Mouse (Mus musculus): ENCODE data around the gene Bbs7.

Gene Bbs7

DNA sequence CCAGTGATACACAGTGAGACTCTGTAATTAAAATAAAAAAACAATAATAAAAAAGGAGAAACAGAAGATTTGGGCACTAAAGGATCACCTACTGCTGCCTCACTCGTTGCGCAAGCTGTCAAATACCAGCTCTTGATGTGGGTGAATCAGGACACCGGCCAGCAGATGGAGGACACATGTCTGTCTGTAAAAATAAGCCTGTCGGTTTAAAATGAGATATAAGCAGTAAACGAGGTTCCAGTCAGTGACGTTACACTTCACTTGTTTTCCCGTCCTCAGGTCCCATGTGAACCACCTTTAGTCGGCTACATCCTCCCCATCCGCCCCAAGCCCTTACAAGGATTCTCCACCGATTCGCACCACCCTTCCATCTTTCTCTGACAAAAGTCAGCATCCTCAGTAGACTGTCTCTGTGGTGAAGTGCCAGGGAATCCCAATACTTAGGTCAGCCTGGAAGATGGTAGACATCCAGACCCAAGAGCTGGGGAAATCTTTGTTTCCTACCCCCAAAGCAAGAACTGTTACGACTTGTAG, 61.4 kb downstream of the Bbs7 start:
- no peak for DNase-seq (ENCODE audit: low spot score in 2 of 2)

DNA sequence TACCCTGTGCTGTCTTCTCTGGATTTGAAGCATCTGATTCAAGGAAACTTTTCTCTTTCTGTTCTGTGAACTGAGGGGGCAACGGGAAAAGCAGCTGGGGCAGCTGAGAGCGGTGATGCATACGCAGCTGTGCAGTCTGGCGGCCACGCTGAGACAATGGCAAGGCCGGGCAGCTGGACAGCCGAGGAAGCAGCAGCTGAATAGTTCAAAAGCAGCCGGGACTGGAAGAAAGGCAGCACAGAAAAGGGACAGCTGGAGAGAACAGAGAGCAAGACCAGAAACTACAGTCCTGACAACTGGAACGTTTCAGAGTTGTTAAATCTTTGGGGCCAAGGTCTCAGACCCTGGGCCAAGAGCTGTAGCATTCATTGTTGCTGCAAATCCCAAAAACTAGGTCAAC, 61.9 kb downstream of the Bbs7 start:
- DNase-seq (ENCODE audit: low spot score in 2 of 2) = no peak

DNA sequence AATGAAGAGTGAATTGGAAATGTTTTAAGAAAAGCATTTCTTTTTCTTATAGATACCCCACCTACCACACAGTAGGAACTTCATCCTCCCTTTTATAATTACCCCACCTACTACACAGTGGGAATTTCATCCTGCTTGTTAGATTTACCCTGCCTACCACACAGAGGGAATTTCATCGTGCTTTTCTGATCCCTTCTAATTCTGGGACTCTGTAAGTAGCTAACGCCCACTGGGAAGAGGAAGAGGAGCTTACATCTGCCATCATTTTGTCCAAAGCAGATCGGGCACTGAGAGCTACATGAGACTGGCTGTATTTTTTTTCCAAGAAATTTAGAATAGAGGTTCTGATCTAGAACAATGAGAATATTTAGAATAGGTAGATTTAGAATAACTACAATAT, 68.3 kb downstream of the Bbs7 start:
- no peak for DNase-seq (ENCODE audit: low spot score in 2 of 2)

DNA sequence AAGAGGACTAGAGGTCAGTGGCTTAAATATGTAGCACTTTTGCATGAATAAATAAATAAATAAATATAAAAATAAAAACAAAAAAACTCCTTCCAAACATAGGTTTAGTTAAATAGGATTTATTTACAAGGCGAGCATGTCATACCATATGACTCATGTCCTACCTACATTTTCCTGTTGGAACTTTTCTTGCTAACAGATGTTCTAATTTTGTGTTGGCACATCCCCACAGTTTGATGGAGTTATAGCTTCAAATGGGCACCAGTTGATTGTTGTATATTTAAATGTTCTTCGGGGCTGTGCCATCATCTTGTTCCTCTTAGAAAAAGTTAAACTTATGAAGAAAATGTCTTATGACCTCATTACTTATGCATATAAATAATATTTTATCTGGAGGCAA, 71.9 kb downstream of the Bbs7 start:
- DNase-seq (ENCODE audit: low spot score in 2 of 2) = no peak

DNA sequence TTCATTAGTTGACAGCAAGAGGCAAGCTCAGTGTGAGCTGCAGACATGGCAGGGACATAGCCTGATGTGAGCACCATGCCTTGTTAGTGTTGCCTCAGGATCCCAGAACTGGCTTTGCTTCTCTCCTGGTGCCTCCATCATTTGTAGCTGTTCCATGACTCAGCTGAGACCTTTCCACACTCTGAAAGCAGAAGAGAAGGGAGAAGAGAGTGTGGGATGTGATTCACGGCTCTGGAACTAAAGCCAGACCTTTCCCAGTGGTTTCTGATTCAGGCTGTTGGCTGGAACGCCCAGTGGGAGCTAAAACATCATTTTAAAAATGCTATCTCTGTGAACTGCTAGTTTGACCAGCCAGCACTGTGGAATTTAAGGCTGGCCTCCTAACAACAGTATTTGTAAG, 72.5 kb downstream of the Bbs7 start:
- DNase-seq (ENCODE audit: low spot score in 2 of 2) = no peak

DNA sequence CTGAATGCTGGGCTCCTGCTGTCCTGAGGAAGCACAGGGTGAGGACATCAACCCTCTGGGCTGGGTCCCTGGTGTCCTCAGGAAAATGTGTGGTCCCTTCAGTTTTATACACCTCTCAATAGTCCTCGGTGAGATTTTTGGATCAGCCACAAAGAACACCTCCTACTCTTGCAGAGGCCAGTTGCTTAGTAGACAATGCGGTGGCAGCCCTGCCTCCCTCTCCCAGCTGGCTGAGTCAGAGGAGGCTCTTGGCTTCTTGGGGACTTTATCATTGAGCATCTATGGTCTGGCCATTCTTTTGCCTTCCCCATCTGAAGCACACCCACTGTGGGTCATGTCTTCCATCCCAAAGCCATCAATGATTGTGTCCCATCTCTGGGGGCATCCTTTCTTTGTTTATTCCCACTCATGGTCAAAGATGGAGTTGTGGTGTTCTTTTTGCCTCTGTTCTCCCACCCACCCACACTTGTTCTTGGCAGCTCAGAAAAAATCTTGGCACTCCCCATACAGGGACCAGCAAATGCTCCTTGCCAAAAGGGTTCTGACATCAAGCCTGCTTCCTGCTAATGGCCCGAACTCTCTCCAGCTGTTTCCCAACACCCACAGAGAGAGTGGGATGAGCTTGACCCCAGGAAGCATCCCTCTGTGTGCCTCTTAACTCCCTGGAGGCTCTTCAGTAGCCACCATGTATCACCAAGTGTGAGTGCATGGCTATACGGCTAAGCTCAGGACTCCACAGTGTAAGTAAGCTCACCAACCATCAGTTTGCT, 75.4 kb downstream of the Bbs7 start:
- no peak for DNase-seq (ENCODE audit: low spot score in 2 of 2)

DNA sequence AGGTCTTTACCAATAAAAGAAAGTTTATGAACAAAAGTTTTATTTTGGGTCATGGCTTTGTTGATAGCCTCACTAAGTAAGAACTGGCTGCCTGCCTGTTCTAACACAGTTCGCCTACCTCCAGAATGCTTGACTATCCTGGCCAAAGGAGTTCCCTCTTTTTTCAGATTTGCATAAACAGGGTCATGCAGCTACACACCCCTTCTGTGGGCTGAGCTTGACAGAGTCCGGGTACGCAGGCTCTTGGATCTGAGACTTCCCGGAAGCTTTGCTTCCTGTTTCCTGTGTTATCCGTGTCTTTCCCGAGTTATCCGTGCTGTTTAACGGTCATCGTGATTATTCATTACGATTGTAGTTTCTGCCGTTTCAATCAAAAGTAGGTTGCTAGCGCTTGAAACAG, 77.2 kb downstream of the Bbs7 start:
- DNase-seq (ENCODE audit: low spot score in 2 of 2) = no peak

DNA sequence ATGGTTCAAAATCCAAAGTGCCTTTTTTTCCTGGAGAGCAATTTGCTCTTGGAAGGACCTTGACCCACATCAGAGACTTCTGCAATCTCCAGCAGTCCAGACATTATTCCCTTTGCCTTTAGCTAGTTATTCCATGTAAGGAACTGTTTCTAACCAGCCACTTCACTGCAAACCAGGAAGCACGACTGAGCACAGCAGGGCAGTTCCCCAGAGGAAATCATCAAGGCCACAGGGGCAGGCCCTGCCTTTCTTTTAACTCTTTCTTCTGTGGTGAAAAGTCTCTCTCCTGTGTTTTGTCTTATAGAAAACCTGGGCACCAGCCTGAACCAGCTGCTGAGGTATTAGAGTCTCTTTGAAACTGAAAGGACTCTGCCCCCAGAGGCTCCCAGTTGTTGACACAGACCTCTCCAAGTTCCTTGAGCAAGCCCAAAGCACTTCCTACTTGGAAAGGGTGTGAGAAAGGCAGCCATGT, 80.0 kb downstream of the Bbs7 start:
- no peak for DNase-seq (ENCODE audit: low spot score in 2 of 2)

DNA sequence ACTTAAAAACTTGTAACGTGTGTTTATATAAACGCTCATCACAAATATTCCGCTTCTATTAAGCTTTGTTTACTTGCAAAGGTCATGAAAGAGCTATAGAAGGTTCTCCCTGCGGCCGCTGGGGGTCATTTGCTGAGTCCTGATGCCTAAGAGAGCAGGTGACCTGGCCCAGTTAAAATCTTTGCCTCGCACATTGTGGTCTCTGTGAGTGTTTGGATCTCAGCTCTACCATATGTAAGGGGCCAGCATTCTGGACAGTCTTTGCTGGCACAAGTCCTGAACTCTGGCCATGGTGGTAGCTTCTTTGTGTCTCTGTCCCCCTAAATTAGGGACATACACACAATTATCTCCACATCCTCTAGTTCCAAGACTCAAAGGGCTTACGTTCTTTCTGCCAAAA, 80.5 kb downstream of the Bbs7 start:
- DNase-seq (ENCODE audit: low spot score in 2 of 2) = no peak

DNA sequence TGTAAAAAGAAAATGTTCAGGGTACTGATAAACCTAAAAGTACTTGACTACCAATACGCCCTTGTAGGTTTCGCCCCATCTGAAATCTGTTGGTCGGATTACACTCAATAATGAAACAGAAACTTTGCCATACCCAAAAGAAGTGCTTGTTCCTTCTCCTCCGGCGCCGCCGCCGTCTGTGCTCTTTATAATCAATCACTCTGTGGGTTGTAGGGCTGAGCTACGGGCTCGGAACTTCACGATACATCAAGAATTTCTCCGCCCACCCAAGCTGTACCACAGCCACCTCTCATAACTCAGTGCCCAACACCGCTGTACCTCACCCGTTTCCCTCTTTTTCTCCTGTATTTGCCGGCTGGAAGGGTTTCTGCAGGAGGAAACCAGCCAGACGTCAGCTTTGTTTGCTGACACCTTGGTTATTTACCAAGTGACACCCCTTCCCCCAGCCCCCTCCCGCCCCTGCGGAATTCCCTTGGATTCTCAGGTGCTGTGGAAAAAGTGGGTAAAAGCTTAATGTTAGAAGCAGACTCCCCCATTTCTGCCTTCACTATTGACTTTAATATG, 81.2 kb downstream of the Bbs7 start:
- no peak for DNase-seq (ENCODE audit: low spot score in 2 of 2)

DNA sequence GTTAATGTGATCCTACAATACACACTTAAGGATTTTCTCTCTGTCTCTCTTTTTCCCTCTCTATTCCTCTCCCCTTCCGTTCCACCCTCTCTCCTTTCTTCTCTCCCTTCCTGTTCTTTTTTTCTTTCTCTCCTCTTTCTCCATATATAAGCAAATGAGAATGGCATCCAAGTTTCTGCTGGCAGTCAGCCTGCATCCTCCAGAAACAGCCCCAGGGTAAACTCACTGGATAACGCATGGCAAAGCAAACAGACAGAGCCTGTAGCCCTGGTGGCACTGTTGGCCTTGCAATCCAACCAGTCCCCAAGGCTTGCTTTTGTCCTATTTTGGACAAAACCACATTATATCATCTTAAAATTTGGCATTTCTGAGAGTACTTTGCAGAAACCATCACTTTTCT, 82.0 kb downstream of the Bbs7 start:
- no peak for DNase-seq (ENCODE audit: low spot score in 2 of 2)

DNA sequence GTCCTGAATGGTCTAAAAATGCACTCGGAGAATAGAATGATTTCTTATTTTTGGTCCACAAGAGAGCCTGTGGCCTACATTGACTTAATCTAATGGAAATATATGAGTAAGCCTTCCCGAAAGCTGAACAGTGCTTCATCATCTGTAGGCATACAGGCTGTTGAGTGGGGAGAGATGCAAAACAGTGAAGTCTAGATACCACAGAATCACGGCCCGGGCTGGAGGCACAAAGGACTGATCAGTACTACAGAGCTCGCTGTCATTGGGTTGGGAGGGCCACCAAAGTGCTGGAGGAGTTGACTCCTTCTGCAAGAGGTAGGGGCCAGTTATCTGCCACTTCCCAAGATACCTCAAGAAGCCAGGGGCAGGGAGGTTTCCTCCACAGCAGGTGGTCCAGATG, 82.5 kb downstream of the Bbs7 start:
- no peak for DNase-seq (ENCODE audit: low spot score in 2 of 2)

DNA sequence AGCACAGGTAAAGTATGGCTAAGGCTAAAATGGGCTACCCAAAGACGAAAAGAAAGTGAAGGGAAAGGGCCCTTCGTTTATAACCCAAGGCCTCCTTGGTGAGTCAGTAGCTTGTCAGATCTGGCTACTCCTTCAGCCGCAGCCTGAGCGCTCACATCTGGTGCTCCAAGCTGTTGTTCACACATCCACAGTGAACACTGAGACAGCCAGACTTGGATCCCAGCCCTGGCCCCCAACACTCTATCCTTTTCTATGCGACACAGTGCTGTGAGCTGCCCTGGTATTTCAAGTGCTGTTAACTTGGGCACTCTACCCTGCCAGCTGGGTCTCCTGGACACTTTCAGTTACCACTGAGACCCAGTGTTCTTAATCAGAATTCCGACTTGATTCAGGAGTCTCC, 82.9 kb downstream of the Bbs7 start:
- DNase-seq (ENCODE audit: low spot score in 2 of 2) = no peak

DNA sequence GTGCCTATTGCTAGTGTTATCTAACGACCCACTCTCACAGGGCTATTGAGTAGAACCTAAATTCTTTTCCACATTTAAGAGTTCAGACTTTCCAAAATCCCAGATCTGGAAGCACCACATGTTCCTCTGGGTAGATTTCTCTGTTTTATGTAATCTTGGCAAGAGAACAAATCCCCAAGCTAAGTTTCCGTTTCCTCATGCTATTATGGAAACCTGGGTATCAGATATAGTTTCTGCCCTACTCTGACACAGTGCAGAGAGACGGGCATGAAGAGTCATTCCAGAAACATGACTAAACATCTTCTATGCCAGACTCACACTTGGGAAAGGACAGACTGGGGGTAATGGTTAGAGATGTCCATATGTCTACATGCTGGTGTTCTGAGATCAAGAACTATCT, 88.8 kb downstream of the Bbs7 start:
- DNase-seq (ENCODE audit: low spot score in 2 of 2) = no peak

Data from natural killer cell, adult 2 months (primary cell).